Mouse (Mus musculus) layer of hippocampus, adult 8-10 months (tissue): ENCODE measurements around the gene Gnb4. TPM values are rescaled to one million over a fixed set of nuclear protein-coding genes. Genes with fewer than 3 reads are reported as not detected.

Experiments
- total RNA-seq, 4 experiments: library from RNA; stranded (reverse); gene quantifications; 2 replicates each; pipeline ENCODE4 v1.2.4; 2022

Gene Gnb4
- total RNA-seq, 4 experiments from 2014 or later, result 10.4 to 15.9 (median 13.0) TPM

Other genes with a start within 250 kb of the Gnb4 start
- gene Pik3ca, start 218.9 kb downstream of the Gnb4 start, total RNA-seq, result 10 to 100 TPM; 38.7 to 55.6 (median 43.9) TPM
- gene Kcnmb3, start 124.4 kb downstream of the Gnb4 start, total RNA-seq, result under 1 TPM; 0.39 to 0.98 (median 0.63) TPM
- gene Zfp639, start 106.3 kb downstream of the Gnb4 start, total RNA-seq, result 10 to 100 TPM; 32.4 to 46.3 (median 36.5) TPM
- gene Mfn1, start 87.1 kb downstream of the Gnb4 start, total RNA-seq, result 100 to 1,000 TPM in 3 of 4 experiments, 10 to 100 TPM in 1; 79.6 to 113 (median 107) TPM
- 10 to 100 TPM; 14.0 to 21.6 (median 19.3) TPM for gene Actl6a, start 89.7 kb upstream of the Gnb4 start, total RNA-seq
- 100 to 1,000 TPM; 181 to 204 (median 197) TPM for gene Ndufb5, start 120.4 kb upstream of the Gnb4 start, total RNA-seq
- gene Mrpl47, start 121.0 kb upstream of the Gnb4 start, total RNA-seq, result 10 to 100 TPM; 15.2 to 24.7 (median 22.4) TPM
- gene Usp13, start 201.0 kb upstream of the Gnb4 start, total RNA-seq, result 10 to 100 TPM; 18.7 to 22.9 (median 20.5) TPM